Mouse (Mus musculus): ENCODE data around the gene Dag1. TPM values are rescaled to one million over a fixed set of nuclear protein-coding genes. Genes with fewer than 3 reads are reported as not detected.
A peak's percentile ranks its signal among the peaks of the same experiment; 100 is the strongest.

Dag1 gene
- polyA plus RNA-seq, 1 experiment: 0.75 TPM

- Histone ChIP-seq H3K9me3 (ENCODE audit: control insufficient read depth, low read length) (no peaks in the 10 kb centered on the region), H3K27me3 (ENCODE audit: control insufficient read depth) (peaks cover 4% of the 10 kb centered on the region; the same call in 1 of the 2 replicates), H3K36me3 (ENCODE audit: control insufficient read depth) (no peaks in the 10 kb centered on the region), H3K4me1 (ENCODE audit: control insufficient read depth) (peaks cover 44% of the 10 kb centered on the region), H3K4me3 (replicated peaks) (peak overlapping the region; percentile 93)
- TF ChIP-seq GATA1 (IDR thresholded peaks at IDR 0.05; ENCODE audit: low read length): no peak
- TF ChIP-seq TAL1 (IDR thresholded peaks at IDR 0.05; ENCODE audit: low read length): no peak
Observed at GRCm38 (mm10) chr9:108263131-108263681, 552 bp downstream of the Dag1 start.

GRCm38 (mm10) chr9:108262494-108263049, 1.2 kb downstream of the Dag1 start:
- no peak for TF ChIP-seq GATA1 (IDR thresholded peaks at IDR 0.05; ENCODE audit: low read length)
- TF ChIP-seq TAL1 (IDR thresholded peaks at IDR 0.05; ENCODE audit: low read length): no peak
- Histone ChIP-seq H3K4me3 (replicated peaks) (peak overlapping the region; percentile 93), H3K27me3 (ENCODE audit: control insufficient read depth) (peaks cover 3% of the 10 kb centered on the region; the same call in 1 of the 2 replicates), H3K9me3 (ENCODE audit: control insufficient read depth, low read length) (no peaks in the 10 kb centered on the region), H3K36me3 (ENCODE audit: control insufficient read depth) (no peaks in the 10 kb centered on the region), H3K4me1 (ENCODE audit: control insufficient read depth) (peaks cover 44% of the 10 kb centered on the region)

- H3K36me3 ChIP-seq (ENCODE audit: control insufficient read depth): no peaks in the 10 kb centered on the region
- H3K4me1 ChIP-seq (ENCODE audit: control insufficient read depth): peaks cover 44% of the 10 kb centered on the region
- H3K27me3 ChIP-seq (ENCODE audit: control insufficient read depth): peaks cover 2% of the 10 kb centered on the region; the same call in 1 of the 2 replicates
- H3K4me3 ChIP-seq (replicated peaks): no peak overlapping the region
- TF ChIP-seq GATA1 (IDR thresholded peaks at IDR 0.05; ENCODE audit: low read length) (no peak), TAL1 (IDR thresholded peaks at IDR 0.05; ENCODE audit: low read length) (no peak)
- H3K9me3 ChIP-seq (ENCODE audit: control insufficient read depth, low read length): no peaks in the 10 kb centered on the region
Observed at GRCm38 (mm10) chr9:108261865-108262264, 1.9 kb downstream of the Dag1 start.

GRCm38 (mm10) chr9:108260526-108260925, 3.2 kb downstream of the Dag1 start:
- no peaks in the 10 kb centered on the region for H3K27me3 ChIP-seq (ENCODE audit: control insufficient read depth)
- H3K4me3 ChIP-seq (replicated peaks): no peak overlapping the region

GRCm38 (mm10) chr9:108252766-108253165, 11.0 kb downstream of the Dag1 start:
- Histone ChIP-seq H3K4me3 (replicated peaks) (no peak overlapping the region), H3K9me3 (ENCODE audit: control insufficient read depth, low read length) (no peaks in the 10 kb centered on the region), H3K4me1 (ENCODE audit: control insufficient read depth) (no peaks in the 10 kb centered on the region), H3K36me3 (ENCODE audit: control insufficient read depth) (peaks cover 17% of the 10 kb centered on the region), H3K27me3 (ENCODE audit: control insufficient read depth) (no peaks in the 10 kb centered on the region)
- TF ChIP-seq GATA1 (IDR thresholded peaks at IDR 0.05; ENCODE audit: low read length) (no peak), TAL1 (IDR thresholded peaks at IDR 0.05; ENCODE audit: low read length) (no peak)

More at GRCm38 (mm10) chr9:108260526-108260925, 3.2 kb downstream of the Dag1 start:
- Histone ChIP-seq H3K9me3 (ENCODE audit: control insufficient read depth, low read length) (no peaks in the 10 kb centered on the region), H3K36me3 (ENCODE audit: control insufficient read depth) (no peaks in the 10 kb centered on the region), H3K4me1 (ENCODE audit: control insufficient read depth) (peaks cover 44% of the 10 kb centered on the region)
- TF ChIP-seq GATA1 (IDR thresholded peaks at IDR 0.05; ENCODE audit: low read length): no peak
- TF ChIP-seq TAL1 (IDR thresholded peaks at IDR 0.05; ENCODE audit: low read length): no peak

GRCm38 (mm10) chr9:108251877-108252276, 11.9 kb downstream of the Dag1 start:
- no peaks in the 10 kb centered on the region for H3K9me3 ChIP-seq (ENCODE audit: control insufficient read depth, low read length)
- no peak overlapping the region for H3K4me3 ChIP-seq (replicated peaks)
- peaks cover 17% of the 10 kb centered on the region for H3K36me3 ChIP-seq (ENCODE audit: control insufficient read depth)
- TF ChIP-seq GATA1 (IDR thresholded peaks at IDR 0.05; ENCODE audit: low read length) (no peak), TAL1 (IDR thresholded peaks at IDR 0.05; ENCODE audit: low read length) (no peak)
- no peaks in the 10 kb centered on the region for H3K27me3 ChIP-seq (ENCODE audit: control insufficient read depth)
- no peaks in the 10 kb centered on the region for H3K4me1 ChIP-seq (ENCODE audit: control insufficient read depth)

- no peaks in the 10 kb centered on the region for H3K27me3 ChIP-seq (ENCODE audit: control insufficient read depth)
- TF ChIP-seq GATA1 (IDR thresholded peaks at IDR 0.05; ENCODE audit: low read length) (no peak), TAL1 (IDR thresholded peaks at IDR 0.05; ENCODE audit: low read length) (no peak)
- no peaks in the 10 kb centered on the region for H3K4me1 ChIP-seq (ENCODE audit: control insufficient read depth)
- H3K4me3 ChIP-seq (replicated peaks): no peak overlapping the region
- no peaks in the 10 kb centered on the region for H3K9me3 ChIP-seq (ENCODE audit: control insufficient read depth, low read length)
- H3K36me3 ChIP-seq (ENCODE audit: control insufficient read depth): peaks cover 22% of the 10 kb centered on the region
Observed at GRCm38 (mm10) chr9:108248957-108249356, 14.8 kb downstream of the Dag1 start.

- Histone ChIP-seq H3K4me1 (ENCODE audit: control insufficient read depth) (no peaks in the 10 kb centered on the region), H3K36me3 (ENCODE audit: control insufficient read depth) (peaks cover 7% of the 10 kb centered on the region), H3K9me3 (ENCODE audit: control insufficient read depth, low read length) (no peaks in the 10 kb centered on the region), H3K27me3 (ENCODE audit: control insufficient read depth) (no peaks in the 10 kb centered on the region), H3K4me3 (replicated peaks) (no peak overlapping the region)
- no peak for TF ChIP-seq GATA1 (IDR thresholded peaks at IDR 0.05; ENCODE audit: low read length)
- TF ChIP-seq TAL1 (IDR thresholded peaks at IDR 0.05; ENCODE audit: low read length): no peak
Observed at GRCm38 (mm10) chr9:108244984-108245383, 18.8 kb downstream of the Dag1 start.

- no peak for TF ChIP-seq GATA1 (IDR thresholded peaks at IDR 0.05; ENCODE audit: low read length)
- TF ChIP-seq TAL1 (IDR thresholded peaks at IDR 0.05; ENCODE audit: low read length): no peak
Observed at GRCm38 (mm10) chr9:108244540-108244939, 19.2 kb downstream of the Dag1 start.

More at GRCm38 (mm10) chr9:108244540-108244939, 19.2 kb downstream of the Dag1 start:
- H3K9me3 ChIP-seq (ENCODE audit: control insufficient read depth, low read length): no peaks in the 10 kb centered on the region
- H3K36me3 ChIP-seq (ENCODE audit: control insufficient read depth): peaks cover 7% of the 10 kb centered on the region
- no peaks in the 10 kb centered on the region for H3K27me3 ChIP-seq (ENCODE audit: control insufficient read depth)
- H3K4me3 ChIP-seq (replicated peaks): no peak overlapping the region
- no peaks in the 10 kb centered on the region for H3K4me1 ChIP-seq (ENCODE audit: control insufficient read depth)
